Mouse (Mus musculus) bone marrow, adult 2 months (tissue): ENCODE data around the gene Atg16l2.

Experiments
- CTCF ChIP-seq: fragments of 200-500 bp; IDR thresholded peaks from 2 replicates; pipeline ENCODE4 v1.5.1; 2011; ENCODE audit warnings: low read length, control low read depth; ENCODE audit not compliant: control insufficient read depth, insufficient read depth
- POLR2A ChIP-seq: fragments of 200-500 bp; IDR thresholded peaks from 2 replicates; pipeline ENCODE4 v1.6.1; 2011; ENCODE audit warnings: low read depth, mild to moderate bottlenecking, control low read depth, low read length, borderline replicate concordance; ENCODE audit not compliant: control insufficient read depth

DNA sequence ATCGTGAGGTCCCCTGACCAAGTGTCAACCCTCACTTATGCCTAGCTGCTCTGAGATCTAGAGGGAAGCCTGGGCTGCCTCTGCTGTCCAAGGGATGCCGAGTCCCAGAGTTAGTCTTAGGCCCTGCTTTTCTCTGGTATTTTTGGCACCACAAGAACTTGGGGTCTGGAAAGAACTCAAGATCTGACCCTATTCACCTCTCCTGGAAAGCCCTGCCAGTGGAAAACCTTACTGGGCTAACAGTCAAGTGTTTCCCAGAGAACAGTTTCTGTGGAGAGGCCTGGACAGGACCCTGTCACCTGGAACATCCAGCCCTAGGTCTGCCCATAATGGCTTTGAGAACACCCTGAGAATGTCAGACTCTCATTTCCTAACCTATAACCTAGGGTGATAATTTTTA, 44.9 kb upstream of the Atg16l2 start:
- no peak for TF ChIP-seq CTCF
- TF ChIP-seq POLR2A: no peak
